Mouse (Mus musculus) retina, adult 2 months (tissue): Measurements from ENCODE around the gene Ndufs2.
A peak's percentile ranks its signal among the peaks of the same experiment; 100 is the strongest.

Source experiments
- DNase-seq: peaks from one replicate; pipeline ENCODE4 v3.0.0-alpha.2; 2012; ENCODE audit warnings: low read depth, low spot score

Ndufs2 gene

GRCm38 (mm10) chr1:171199532-171199931 is 51.7 kb downstream of the Ndufs2 start:
- no peak for DNase-seq

GRCm38 (mm10) chr1:171195887-171196397 is 55.2 kb downstream of the Ndufs2 start, which contains the start of gene Pcp4l1:
Gene Pcp4l1 (minus strand): TSS chr1:171196268.
- peak; percentile 49 for DNase-seq

- DNase-seq, result peak; percentile 30
Observed at GRCm38 (mm10) chr1:171195046-171195822, 56.0 kb downstream of the Ndufs2 start.

- no peak for DNase-seq
Observed at GRCm38 (mm10) chr1:171193911-171194830, 57.0 kb downstream of the Ndufs2 start.

- DNase-seq, result no peak
Observed at GRCm38 (mm10) chr1:171193093-171193840, 57.9 kb downstream of the Ndufs2 start.

GRCm38 (mm10) chr1:171192283-171192682 is 58.9 kb downstream of the Ndufs2 start:
- DNase-seq, result no peak

- DNase-seq, result no peak
Observed at GRCm38 (mm10) chr1:171190832-171191231, 60.4 kb downstream of the Ndufs2 start.

GRCm38 (mm10) chr1:171189476-171190114 is 61.6 kb downstream of the Ndufs2 start:
- DNase-seq, result no peak

- no peak for DNase-seq
Observed at GRCm38 (mm10) chr1:171189046-171189445, 62.1 kb downstream of the Ndufs2 start.

- no peak for DNase-seq
Observed at GRCm38 (mm10) chr1:171187851-171188700, 63.1 kb downstream of the Ndufs2 start.

GRCm38 (mm10) chr1:171185655-171186054 is 65.5 kb downstream of the Ndufs2 start:
- no peak for DNase-seq
